Mouse (Mus musculus) stomach, embryonic 14.5 days (tissue): ENCODE data around the gene Slc43a3. TPM values are rescaled to one million over a fixed set of nuclear protein-coding genes. Genes with fewer than 3 reads are reported as not detected.
A peak's percentile ranks its signal among the peaks of the same experiment; 100 is the strongest.

Experiments used
- ATAC-seq: fragments of 200-750 bp; cut with Nextera tagmentation; 2 replicates; pipeline ENCODE4 v1.8.0; 2017; ENCODE audit warnings: low read depth, moderate TSS enrichment; ENCODE audit not compliant: insufficient number of reproducible peaks, insufficient read depth, low FRiP score
- H3K27ac ChIP-seq: fragments of 300-500 bp; sonication (generic); 2 replicates; pipeline ENCODE4 v1.5.1; 2014; ENCODE audit warnings: mild to moderate bottlenecking, low read length, moderate library complexity, mixed read lengths
- H3K27me3 ChIP-seq: fragments of 300-500 bp; sonication (generic); 2 replicates; pipeline ENCODE4 v1.6.1; 2014; ENCODE audit warnings: low read length, control low read depth, mixed read lengths; ENCODE audit not compliant: control insufficient read depth, insufficient read depth
- H3K36me3 ChIP-seq: fragments of 300-500 bp; sonication (generic); 2 replicates; pipeline ENCODE4 v1.6.1; 2014; ENCODE audit warnings: mild to moderate bottlenecking, control low read depth, low read length, moderate library complexity, mixed read lengths; ENCODE audit not compliant: control insufficient read depth, insufficient read depth
- H3K4me1 ChIP-seq: fragments of 300-500 bp; sonication (generic); 2 replicates; pipeline ENCODE4 v1.6.1; 2014; ENCODE audit warnings: low read length, control low read depth, mixed read lengths; ENCODE audit not compliant: control insufficient read depth, insufficient read depth
- H3K4me2 ChIP-seq: fragments of 300-500 bp; sonication (generic); replicated peaks from 2 replicates; pipeline ENCODE4 v1.6.1; 2014; ENCODE audit warnings: low read depth, low read length, control low read depth
- H3K4me3 ChIP-seq: fragments of 300-500 bp; sonication (generic); 2 replicates; pipeline ENCODE4 v1.5.1; 2014; ENCODE audit warnings: low read depth, low read length, control low read depth
- H3K9ac ChIP-seq: fragments of 300-500 bp; sonication (generic); replicated peaks from 2 replicates; pipeline ENCODE4 v1.6.1; 2014; ENCODE audit warnings: low read depth, mild to moderate bottlenecking, control low read depth, low read length, moderate library complexity, mixed read lengths
- H3K9me3 ChIP-seq: fragments of 300-500 bp; sonication (generic); 2 replicates; pipeline ENCODE4 v1.6.1; 2016; ENCODE audit warnings: low read depth, low read length, control low read depth; ENCODE audit not compliant: control insufficient read depth
- WGBS: fragments of 180-500 bp; shearing (Covaris S2); extraction: QIAGEN DNeasy Blood & Tissue Kit; methylation state at CpG from one replicate; pipeline ENCODE4 v1.1.7; 2014; 5-methylcytosine and 5-hydroxymethylcytosine counted together
- polyA plus RNA-seq: library from polyadenylated mRNA; unstranded; fragments of >200 nt; fragmentation: Nextera tagmentation; extraction: Ambion mirVana; gene quantifications from 2 replicates; pipeline ENCODE4 v1.2.1, GENCODE M21; 2014

The Slc43a3 gene
- polyA plus RNA-seq: 40.4 and 40.5 TPM in 2 replicates

GRCm38 (mm10) chr2:84936474-84937429, at the start of gene Slc43a3:
TSS of gene Slc43a3 (plus strand) at chr2:84936579.
- Histone ChIP-seq H3K4me3 (peak within 1 kb of the TSS; percentile 42), H3K4me2 (peak within 1 kb of the TSS; percentile 67), H3K4me1 (peaks cover 11% of the 10 kb centered on the region; the same call in 1 of the 2 replicates), H3K9ac (peak within 1 kb of the TSS; percentile 46; the same call in 1 of the 2 replicates), H3K27me3 (no peaks in the 10 kb centered on the region), H3K36me3 (no peaks in the 10 kb centered on the region; the same call in 1 of the 2 replicates), H3K27ac (peak within 1 kb of the TSS; percentile 52), H3K9me3 (no peaks in the 10 kb centered on the region)
- WGBS: 13% methylated on average over 38 of the region's 38 CpGs
- peak; percentile 94 for ATAC-seq

- Histone ChIP-seq H3K36me3 (no peaks in the 10 kb centered on the region), H3K4me2 (peak overlapping the region; percentile 90), H3K4me1 (peaks cover 21% of the 10 kb centered on the region), H3K27ac (no peak overlapping the region), H3K4me3 (peak overlapping the region; percentile 58), H3K9ac (0 out of 2 replicates have a peak overlapping the region, but pooled peaks have one; percentile 0), H3K9me3 (no peaks in the 10 kb centered on the region), H3K27me3 (peaks cover 43% of the 10 kb centered on the region)
- peak; percentile 21; the same call in 1 of the 2 replicates for ATAC-seq
- under 1% methylated on average over 25 of the region's 39 CpGs for WGBS
Observed at GRCm38 (mm10) chr2:84886821-84887281, 49.5 kb upstream of the Slc43a3 start.

DNA sequence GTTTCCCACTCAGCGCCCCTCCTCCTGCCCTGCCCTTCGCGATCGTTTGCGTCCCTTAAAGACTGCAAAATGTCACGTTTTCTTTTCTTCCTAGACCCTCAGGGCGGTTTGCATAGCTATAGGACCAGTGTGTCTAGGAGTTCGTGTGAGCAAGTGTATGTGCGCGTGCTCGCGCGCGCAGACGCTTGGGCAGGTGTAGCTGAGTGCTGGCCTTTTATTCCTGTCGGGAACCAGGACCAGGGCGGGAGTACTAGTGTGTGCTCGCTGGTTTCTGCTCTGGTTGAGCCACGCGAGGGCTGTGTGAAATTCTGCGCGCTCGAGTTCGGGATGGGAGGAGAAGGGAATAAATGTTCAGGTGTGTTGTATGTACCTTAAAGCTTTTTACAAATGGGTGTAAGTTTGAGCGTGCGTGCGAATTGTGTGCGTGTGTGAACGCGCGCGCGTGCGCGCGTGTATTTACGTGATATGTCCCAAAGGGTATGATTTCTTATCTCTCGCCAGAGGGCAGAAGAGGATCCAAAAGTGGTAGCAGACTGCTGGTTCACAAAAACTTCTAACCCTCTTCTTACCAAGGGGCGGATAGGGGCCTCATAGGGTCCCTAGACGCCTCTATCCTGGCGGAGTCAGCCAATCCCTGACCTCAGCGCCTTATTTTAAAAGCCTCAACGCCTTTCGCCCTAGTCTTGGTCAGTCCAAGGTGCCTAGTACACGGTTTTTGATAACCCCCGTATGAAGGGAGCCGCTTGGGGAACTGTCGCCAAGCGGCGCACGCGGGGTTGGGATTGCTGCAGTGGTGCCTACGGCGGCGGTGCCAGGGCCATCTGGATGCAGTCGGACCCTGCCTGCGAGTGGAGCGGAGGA, 48.7 kb upstream of the Slc43a3 start:
- Histone ChIP-seq H3K27me3 (peaks cover 43% of the 10 kb centered on the region), H3K4me1 (peaks cover 21% of the 10 kb centered on the region), H3K4me3 (peak overlapping the region; percentile 58), H3K9me3 (no peaks in the 10 kb centered on the region), H3K4me2 (peak overlapping the region; percentile 90), H3K9ac (no peak overlapping the region), H3K27ac (no peak overlapping the region), H3K36me3 (no peaks in the 10 kb centered on the region)
- ATAC-seq: peak; percentile 24; the same call in 1 of the 2 replicates
- under 1% methylated on average over 58 of the region's 58 CpGs for WGBS

GRCm38 (mm10) chr2:84888657-84889315, 47.6 kb upstream of the Slc43a3 start:
- Histone ChIP-seq H3K9me3 (no peaks in the 10 kb centered on the region), H3K27me3 (peaks cover 37% of the 10 kb centered on the region), H3K4me1 (peaks cover 15% of the 10 kb centered on the region; the same call in 1 of the 2 replicates), H3K36me3 (no peaks in the 10 kb centered on the region), H3K4me2 (peak overlapping the region; percentile 47), H3K27ac (no peak overlapping the region), H3K4me3 (peak overlapping the region; percentile 22; the same call in 1 of the 2 replicates), H3K9ac (no peak overlapping the region)
- WGBS: 3% methylated on average over 28 of the region's 28 CpGs
- no peak for ATAC-seq

DNA sequence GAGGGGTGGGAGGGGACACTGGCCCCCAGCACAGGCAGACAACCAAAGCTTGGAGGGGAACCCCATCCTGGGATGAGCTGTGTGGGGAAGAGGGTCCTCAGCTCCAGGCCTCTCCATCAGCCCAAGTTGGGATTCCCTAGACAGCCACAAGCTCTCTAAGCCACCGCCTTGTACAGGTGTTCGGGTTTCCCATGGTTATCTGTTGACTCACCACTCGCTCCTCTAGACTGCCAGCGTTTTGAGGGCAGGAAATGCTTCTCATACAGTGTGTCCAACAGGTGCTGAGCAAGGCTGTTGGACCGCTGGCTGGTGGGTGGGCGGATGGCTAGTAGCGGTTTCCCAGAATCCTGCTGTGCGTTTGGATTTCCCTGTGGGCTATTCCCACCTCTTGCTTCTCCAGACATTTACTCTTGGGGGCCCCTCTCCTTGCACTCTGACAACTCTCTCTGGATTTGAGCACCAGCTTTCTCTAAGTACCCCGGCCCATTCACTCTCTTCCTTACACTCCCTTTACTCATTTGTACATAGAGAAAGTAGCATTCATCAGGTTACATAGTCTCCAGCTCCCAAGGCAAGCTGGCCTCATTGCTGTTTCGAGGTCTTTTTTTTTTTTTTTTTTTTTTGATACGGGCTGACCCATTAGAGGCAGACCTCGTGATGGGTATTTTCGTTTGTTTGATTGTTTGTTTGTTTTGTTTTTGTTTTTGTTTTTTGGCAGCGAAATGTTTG, 46.9 kb upstream of the Slc43a3 start:
- peak overlapping the region; percentile 47 for H3K4me2 ChIP-seq
- WGBS: 15% methylated on average over 14 of the region's 14 CpGs
- peak overlapping the region; percentile 22; the same call in 1 of the 2 replicates for H3K4me3 ChIP-seq
- H3K4me1 ChIP-seq: peaks cover 15% of the 10 kb centered on the region; the same call in 1 of the 2 replicates
- no peak overlapping the region for H3K9ac ChIP-seq
- no peaks in the 10 kb centered on the region for H3K9me3 ChIP-seq
- H3K27me3 ChIP-seq: peaks cover 30% of the 10 kb centered on the region
- no peaks in the 10 kb centered on the region for H3K36me3 ChIP-seq
- ATAC-seq: no peak
- no peak overlapping the region for H3K27ac ChIP-seq

- H3K9me3 ChIP-seq: no peaks in the 10 kb centered on the region
- H3K27ac ChIP-seq: no peak overlapping the region
- no peak for ATAC-seq
- no peak overlapping the region for H3K9ac ChIP-seq
- peaks cover 25% of the 10 kb centered on the region for H3K27me3 ChIP-seq
- under 1% methylated on average over 5 of the region's 5 CpGs for WGBS
- no peak overlapping the region for H3K4me2 ChIP-seq
- H3K4me1 ChIP-seq: peaks cover 15% of the 10 kb centered on the region; the same call in 1 of the 2 replicates
- no peaks in the 10 kb centered on the region for H3K36me3 ChIP-seq
- H3K4me3 ChIP-seq: no peak overlapping the region
Observed at GRCm38 (mm10) chr2:84890045-84890340, 46.4 kb upstream of the Slc43a3 start.

- peaks cover 10% of the 10 kb centered on the region for H3K27me3 ChIP-seq
- no peak overlapping the region for H3K27ac ChIP-seq
- H3K36me3 ChIP-seq: no peaks in the 10 kb centered on the region
- H3K4me3 ChIP-seq: no peak overlapping the region
- no peak for ATAC-seq
- 49% methylated on average over 6 of the region's 6 CpGs for WGBS
- H3K9ac ChIP-seq: no peak overlapping the region
- 0 out of 2 replicates have a peak, but pooled peaks cover 4% of the 10 kb centered on the region for H3K4me1 ChIP-seq
- no peak overlapping the region for H3K4me2 ChIP-seq
- no peaks in the 10 kb centered on the region for H3K9me3 ChIP-seq
Observed at GRCm38 (mm10) chr2:84893359-84893758, 43.0 kb upstream of the Slc43a3 start.
